Mouse (Mus musculus) large intestine, adult 2 months (tissue): ENCODE results near the gene Ms4a7. TPM values are rescaled to one million over a fixed set of nuclear protein-coding genes. Genes with fewer than 3 reads are reported as not detected.
"Not testable (repeated sequence)": the region's sequence is repeated elsewhere in the genome, so short reads cannot be mapped to it uniquely, and the experiment has no call there.

ENCODE experiments used
- DNase-seq: peaks from one replicate; pipeline ENCODE4 v3.0.0-alpha.2; 2012; ENCODE audit warnings: low read depth, low spot score
- WGBS: fragments of 180-500 bp; shearing (Covaris S2); methylation state at CpG from one replicate; pipeline ENCODE4 v1.1.7; 2018; 5-methylcytosine and 5-hydroxymethylcytosine counted together
- polyA plus RNA-seq: library from polyadenylated mRNA; depleted of rRNA; stranded (reverse); fragments of >200 nt; gene quantifications from 2 replicates; pipeline ENCODE4 v1.2.3, GENCODE M21; 2012; rRNA removed

Ms4a7 gene
- 5.4 and 6.5 TPM in 2 replicates for polyA plus RNA-seq

GRCm38 (mm10) chr19:11335932-11336331, at the start of gene Ms4a7:
Gene Ms4a7 (minus strand): TSS chr19:11336146.
- 60% methylated on average over 6 of the region's 6 CpGs for WGBS
- DNase-seq = no peak

GRCm38 (mm10) chr19:11376399-11376798, 40.5 kb upstream of the Ms4a7 start:
- DNase-seq = no peak
- 66% methylated on average over 2 of the region's 2 CpGs for WGBS

- no peak for DNase-seq
- 80% methylated on average over 2 of the region's 2 CpGs for WGBS
Observed at GRCm38 (mm10) chr19:11375273-11375672, 39.3 kb upstream of the Ms4a7 start, which contains the start of gene Ms4a4a. Gene Ms4a4a (plus strand): TSS chr19:11375523.

GRCm38 (mm10) chr19:11371181-11371580, 35.2 kb upstream of the Ms4a7 start:
- DNase-seq = no peak

GRCm38 (mm10) chr19:11368310-11368709, 32.4 kb upstream of the Ms4a7 start:
- 46% methylated on average over 3 of the region's 3 CpGs for WGBS
- no peak for DNase-seq

- no peak for DNase-seq
Observed at GRCm38 (mm10) chr19:11362002-11362401, 26.1 kb upstream of the Ms4a7 start.

- DNase-seq = no peak
- WGBS = 49% methylated on average over 3 of the region's 3 CpGs
Observed at GRCm38 (mm10) chr19:11360106-11360505, 24.2 kb upstream of the Ms4a7 start.

- DNase-seq = no peak
- WGBS = 74% methylated on average over 7 of the region's 7 CpGs
Observed at GRCm38 (mm10) chr19:11355730-11356129, 19.8 kb upstream of the Ms4a7 start.

GRCm38 (mm10) chr19:11351878-11352277, 15.9 kb upstream of the Ms4a7 start:
- no peak for DNase-seq
- WGBS = 36% methylated on average over 3 of the region's 3 CpGs

GRCm38 (mm10) chr19:11349698-11350481, 13.9 kb upstream of the Ms4a7 start:
- 60% methylated on average over 7 of the region's 7 CpGs for WGBS
- no peak for DNase-seq

GRCm38 (mm10) chr19:11343992-11344391, 8.0 kb upstream of the Ms4a7 start:
- no peak for DNase-seq

- DNase-seq = no peak
Observed at GRCm38 (mm10) chr19:11343147-11343546, 7.2 kb upstream of the Ms4a7 start.

- WGBS = 78% methylated on average over 1 of the region's 1 CpGs
- no peak for DNase-seq
Observed at GRCm38 (mm10) chr19:11321123-11321522, 14.8 kb downstream of the Ms4a7 start.

GRCm38 (mm10) chr19:11316786-11317185, 19.2 kb downstream of the Ms4a7 start:
- 79% methylated on average over 4 of the region's 4 CpGs for WGBS
- DNase-seq = no peak

- WGBS = 71% methylated on average over 1 of the region's 1 CpGs
- no peak for DNase-seq
Observed at GRCm38 (mm10) chr19:11314354-11314753, 21.6 kb downstream of the Ms4a7 start, which contains the start of gene Ms4a14. Gene Ms4a14 (minus strand): TSS chr19:11314454.

- no peak for DNase-seq
Observed at GRCm38 (mm10) chr19:11308888-11309287, 27.1 kb downstream of the Ms4a7 start.

- 72% methylated on average over 4 of the region's 4 CpGs for WGBS
- DNase-seq = not testable (repeated sequence)
Observed at GRCm38 (mm10) chr19:11299529-11299928, 36.4 kb downstream of the Ms4a7 start.

GRCm38 (mm10) chr19:11298939-11299338, 37.0 kb downstream of the Ms4a7 start:
- WGBS = 77% methylated on average over 2 of the region's 2 CpGs

GRCm38 (mm10) chr19:11293616-11294015, 42.3 kb downstream of the Ms4a7 start:
- DNase-seq = not testable (repeated sequence)
- WGBS = 35% methylated on average over 3 of the region's 3 CpGs

More at GRCm38 (mm10) chr19:11298939-11299338, 37.0 kb downstream of the Ms4a7 start:
- no peak for DNase-seq

GRCm38 (mm10) chr19:11292990-11293389, 43.0 kb downstream of the Ms4a7 start:
- WGBS = 12% methylated on average over 12 of the region's 12 CpGs
- DNase-seq = no peak

GRCm38 (mm10) chr19:11283773-11284172, 52.2 kb downstream of the Ms4a7 start, which contains the start of gene Ms4a5:
Gene Ms4a5 (minus strand): TSS chr19:11283873.
- DNase-seq = no peak
- 61% methylated on average over 2 of the region's 2 CpGs for WGBS

GRCm38 (mm10) chr19:11280223-11280622, 55.7 kb downstream of the Ms4a7 start:
- WGBS = 76% methylated on average over 3 of the region's 3 CpGs
- DNase-seq = no peak
